Mouse (Mus musculus) NIH3T3 (cell line): ENCODE measurements around the gene Otulin.

Source experiments
- DNase-seq: peaks from one replicate; pipeline ENCODE4 v3.0.0-alpha.2; 2012; ENCODE audit warnings: low read depth

Gene Otulin

GRCm38 (mm10) chr15:27630601-27631383, at the start of gene Otulin:
TSS of gene Otulin (minus strand) at chr15:27630693.
- DNase-seq, result peak; percentile 100

GRCm38 (mm10) chr15:27678511-27678910, 48.0 kb upstream of the Otulin start:
- DNase-seq, result no peak

- no peak for DNase-seq
Observed at GRCm38 (mm10) chr15:27677801-27678200, 47.3 kb upstream of the Otulin start.

GRCm38 (mm10) chr15:27676211-27676610, 45.7 kb upstream of the Otulin start:
- no peak for DNase-seq

GRCm38 (mm10) chr15:27675122-27675521, 44.6 kb upstream of the Otulin start:
- no peak for DNase-seq

GRCm38 (mm10) chr15:27674041-27674440, 43.5 kb upstream of the Otulin start:
- DNase-seq, result no peak

- no peak for DNase-seq
Observed at GRCm38 (mm10) chr15:27673151-27673550, 42.7 kb upstream of the Otulin start.

GRCm38 (mm10) chr15:27672259-27672658, 41.8 kb upstream of the Otulin start:
- DNase-seq, result no peak

- no peak for DNase-seq
Observed at GRCm38 (mm10) chr15:27671612-27672245, 41.2 kb upstream of the Otulin start.

- no peak for DNase-seq
Observed at GRCm38 (mm10) chr15:27670708-27671107, 40.2 kb upstream of the Otulin start.

- no peak for DNase-seq
Observed at GRCm38 (mm10) chr15:27669931-27670411, 39.5 kb upstream of the Otulin start.

GRCm38 (mm10) chr15:27669276-27669675, 38.8 kb upstream of the Otulin start:
- DNase-seq, result no peak

- no peak for DNase-seq
Observed at GRCm38 (mm10) chr15:27668557-27668956, 38.1 kb upstream of the Otulin start.

- no peak for DNase-seq
Observed at GRCm38 (mm10) chr15:27668001-27668461, 37.5 kb upstream of the Otulin start.

- DNase-seq, result no peak
Observed at GRCm38 (mm10) chr15:27666911-27667539, 36.5 kb upstream of the Otulin start.

- DNase-seq, result no peak
Observed at GRCm38 (mm10) chr15:27665392-27665911, 35.0 kb upstream of the Otulin start.

GRCm38 (mm10) chr15:27664126-27664525, 33.6 kb upstream of the Otulin start:
- peak; percentile 19 for DNase-seq

GRCm38 (mm10) chr15:27662699-27663098, 32.2 kb upstream of the Otulin start:
- DNase-seq, result peak; percentile 54

- no peak for DNase-seq
Observed at GRCm38 (mm10) chr15:27661696-27662095, 31.2 kb upstream of the Otulin start.

- DNase-seq, result peak; percentile 76
Observed at GRCm38 (mm10) chr15:27659592-27660244, 29.2 kb upstream of the Otulin start.

- no peak for DNase-seq
Observed at GRCm38 (mm10) chr15:27659143-27659542, 28.6 kb upstream of the Otulin start.

GRCm38 (mm10) chr15:27658356-27658755, 27.9 kb upstream of the Otulin start:
- DNase-seq, result no peak
